Mouse (Mus musculus) forebrain, embryonic 12.5 days (tissue): ENCODE measurements around the gene Tmem52b. TPM values are rescaled to one million over a fixed set of nuclear protein-coding genes. Genes with fewer than 3 reads are reported as not detected.

Experiments
- ATAC-seq: fragments of 200-750 bp; cut with Nextera tagmentation; 2 replicates; pipeline ENCODE4 v1.8.0; 2017; ENCODE audit warnings: moderate TSS enrichment; ENCODE audit not compliant: low FRiP score
- H3K27ac ChIP-seq: fragments of 300-500 bp; sonication (generic); 2 replicates; pipeline ENCODE4 v1.5.1; 2016; ENCODE audit warnings: mild to moderate bottlenecking
- H3K27me3 ChIP-seq: fragments of 300-500 bp; sonication (generic); 2 replicates; pipeline ENCODE4 v1.6.1; 2016; ENCODE audit warnings: mild to moderate bottlenecking
- H3K36me3 ChIP-seq: fragments of 300-500 bp; sonication (generic); replicated peaks from 2 replicates; pipeline ENCODE4 v1.6.1; 2016; ENCODE audit warnings: mild to moderate bottlenecking
- H3K4me1 ChIP-seq: fragments of 300-500 bp; sonication (generic); 2 replicates; pipeline ENCODE4 v1.6.1; 2016
- H3K4me2 ChIP-seq: fragments of 300-500 bp; sonication (generic); 2 replicates; pipeline ENCODE4 v1.6.1; 2016; ENCODE audit warnings: mild to moderate bottlenecking, moderate library complexity
- H3K4me3 ChIP-seq: fragments of 300-500 bp; sonication (generic); replicated peaks from 2 replicates; pipeline ENCODE4 v1.5.1; 2016; ENCODE audit warnings: mild to moderate bottlenecking
- H3K9ac ChIP-seq: fragments of 300-500 bp; sonication (generic); 2 replicates; pipeline ENCODE4 v1.6.1; 2016; ENCODE audit warnings: mild to moderate bottlenecking
- H3K9me3 ChIP-seq: fragments of 300-500 bp; sonication (generic); 2 replicates; pipeline ENCODE4 v1.6.1; 2016
- WGBS: fragments of 180-500 bp; shearing (Covaris S2); methylation state at CpG from one replicate; pipeline ENCODE4 v1.1.7; 2016; 5-methylcytosine and 5-hydroxymethylcytosine counted together
- polyA plus RNA-seq: library from polyadenylated mRNA; unstranded; fragments of >200 nt; fragmentation: Nextera tagmentation; extraction: Ambion mirVana; gene quantifications from 2 replicates; pipeline ENCODE4 v1.2.1, GENCODE M21; 2016

Gene Tmem52b
- polyA plus RNA-seq, 1 experiment from 2014 or later: not detected

- WGBS: 88% methylated on average over 2 of the region's 2 CpGs
- H3K36me3 ChIP-seq: no peaks in the 10 kb centered on the region
- no peaks in the 10 kb centered on the region for H3K9me3 ChIP-seq
- H3K9ac ChIP-seq: no peak overlapping the region
- no peak overlapping the region for H3K4me2 ChIP-seq
- H3K4me3 ChIP-seq: no peak overlapping the region
- no peaks in the 10 kb centered on the region for H3K27me3 ChIP-seq
- ATAC-seq: no peak
- H3K27ac ChIP-seq: no peak overlapping the region
- H3K4me1 ChIP-seq: no peaks in the 10 kb centered on the region
Observed at GRCm38 (mm10) chr6:129565257-129565656, 52.9 kb downstream of the Tmem52b start.

Other genes with a start within 250 kb of the Tmem52b start
- not detected in 2 replicates for gene Cd69, start 237.1 kb upstream of the Tmem52b start, polyA plus RNA-seq
- gene 4922502D21Rik, start 180.8 kb upstream of the Tmem52b start, polyA plus RNA-seq: not detected in 2 replicates
- gene Clec12a, start 169.9 kb upstream of the Tmem52b start, polyA plus RNA-seq: 0.18 and 0.31 TPM in 2 replicates
- gene Clec12b, start 126.7 kb upstream of the Tmem52b start, polyA plus RNA-seq: not detected in 2 replicates
- 5.8 and 7.1 TPM in 2 replicates for gene Clec1b, start 115.3 kb upstream of the Tmem52b start, polyA plus RNA-seq
- gene Clec9a, start 103.7 kb upstream of the Tmem52b start, polyA plus RNA-seq: 0.19 and 0.23 TPM in 2 replicates
- 1.2 TPM in 2 replicates for gene Clec1a, start 60.6 kb upstream of the Tmem52b start, polyA plus RNA-seq
- gene Olr1, start 5.4 kb upstream of the Tmem52b start, polyA plus RNA-seq: not detected in 2 replicates
- 83.6 and 97.2 TPM in 2 replicates for gene Gabarapl1, start 20.6 kb downstream of the Tmem52b start, polyA plus RNA-seq
- not detected in 2 replicates for gene Klre1, start 65.3 kb downstream of the Tmem52b start, polyA plus RNA-seq
- gene Klrd1, start 79.2 kb downstream of the Tmem52b start, polyA plus RNA-seq: not detected in 2 replicates
- gene Klrk1, start 111.3 kb downstream of the Tmem52b start, polyA plus RNA-seq: 0.08 and 0.13 TPM in 2 replicates
- gene Klrc3, start 130.8 kb downstream of the Tmem52b start, polyA plus RNA-seq: not detected in 2 replicates
- gene Klrc2, start 148.1 kb downstream of the Tmem52b start, polyA plus RNA-seq: not detected in 2 replicates
- gene Klrc1, start 166.4 kb downstream of the Tmem52b start, polyA plus RNA-seq: not detected in 2 replicates
- not detected in 2 replicates for gene Klri1, start 204.6 kb downstream of the Tmem52b start, polyA plus RNA-seq
- gene Klri2, start 227.9 kb downstream of the Tmem52b start, polyA plus RNA-seq: not detected in 2 replicates